Mouse (Mus musculus) megakaryocyte, embryonic 14.5 days (primary cell): ENCODE data around the gene Ift27.

Experiments used
- FLI1 ChIP-seq: IDR thresholded peaks from 2 replicates; pipeline ENCODE4 v1.6.1; 2012; ENCODE audit warnings: low read length, inconsistent platforms, mixed read lengths
- GATA1 ChIP-seq: IDR thresholded peaks from 3 replicates; pipeline ENCODE4 v1.6.1; 2012; ENCODE audit warnings: mixed read lengths, low read length, inconsistent platforms, borderline replicate concordance

DNA sequence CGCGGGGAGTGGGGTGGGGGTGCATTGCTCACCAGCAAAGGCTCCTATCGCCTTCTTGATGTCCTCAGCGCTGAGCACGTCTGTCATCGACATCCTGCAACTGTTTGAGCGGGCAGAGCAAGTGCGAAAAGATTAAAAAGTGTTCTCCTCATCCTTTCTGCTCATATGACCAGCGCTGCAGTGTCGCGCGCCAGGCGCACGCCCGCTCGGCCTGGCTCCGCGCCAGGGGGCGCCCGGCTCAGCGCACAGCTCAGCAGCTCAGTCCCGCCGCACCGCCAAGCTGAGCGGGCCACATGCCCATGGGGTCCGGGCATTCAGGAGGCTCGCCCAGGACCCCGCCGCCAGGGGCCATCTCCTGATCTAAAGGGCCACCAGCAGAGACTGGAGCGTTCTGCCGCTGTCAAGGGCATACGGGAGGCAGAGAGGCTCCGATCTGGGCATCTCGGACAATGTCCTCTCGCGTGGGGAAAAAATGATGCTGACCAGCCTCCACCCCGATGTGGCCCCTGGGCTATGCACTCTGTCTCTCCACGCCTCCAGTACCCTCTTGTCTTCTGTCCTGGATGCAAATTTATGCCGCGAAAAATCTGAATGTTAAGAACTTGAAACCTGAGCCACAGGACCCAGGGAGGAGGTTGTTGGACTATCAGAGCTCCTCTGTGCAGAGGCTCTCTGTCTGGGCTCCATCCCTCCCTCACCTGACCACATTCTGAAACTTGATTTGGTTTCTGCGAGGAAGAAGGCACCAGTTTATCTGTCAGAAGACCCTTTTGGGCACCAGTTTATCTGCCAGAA is 30.3 kb upstream of the Ift27 start:
- TF ChIP-seq GATA1, result no peak
- TF ChIP-seq FLI1, result no peak
